Mouse (Mus musculus) forebrain, embryonic 10.5 days (tissue): ENCODE results near the gene Foxc1. TPM values are rescaled to one million over a fixed set of nuclear protein-coding genes. Genes with fewer than 3 reads are reported as not detected.

ENCODE experiments used
- DNase-seq: peaks from one replicate; pipeline ENCODE4 v3.0.0-alpha.2; 2017; ENCODE audit warnings: low spot score; ENCODE audit errors: extremely low spot score
- H3K27ac ChIP-seq: fragments of 300-500 bp; sonication (generic); 2 replicates; pipeline ENCODE4 v1.5.1; 2016; ENCODE audit warnings: mild to moderate bottlenecking
- H3K27me3 ChIP-seq: fragments of 300-500 bp; sonication (generic); 2 replicates; pipeline ENCODE4 v1.6.1; 2016; ENCODE audit warnings: mild to moderate bottlenecking; ENCODE audit not compliant: poor library complexity, severe bottlenecking
- H3K36me3 ChIP-seq: fragments of 300-500 bp; sonication (generic); replicated peaks from 2 replicates; pipeline ENCODE4 v1.6.1; 2016; ENCODE audit warnings: mild to moderate bottlenecking, moderate library complexity
- H3K4me1 ChIP-seq: fragments of 300-500 bp; sonication (generic); 2 replicates; pipeline ENCODE4 v1.6.1; 2016
- H3K4me3 ChIP-seq: fragments of 300-500 bp; sonication (generic); 2 replicates; pipeline ENCODE4 v1.5.1; 2016; ENCODE audit warnings: mild to moderate bottlenecking, moderate library complexity
- H3K9me3 ChIP-seq: fragments of 300-500 bp; sonication (generic); 2 replicates; pipeline ENCODE4 v1.6.1; 2016; ENCODE audit warnings: mild to moderate bottlenecking, moderate library complexity
- WGBS: fragments of 180-500 bp; shearing (Covaris S2); methylation state at CpG from one replicate; pipeline ENCODE4 v1.1.7; 2016; 5-methylcytosine and 5-hydroxymethylcytosine counted together
- polyA plus RNA-seq: library from polyadenylated mRNA; unstranded; fragments of >200 nt; fragmentation: Nextera tagmentation; extraction: Ambion mirVana; gene quantifications from 2 replicates; pipeline ENCODE4 v1.2.1, GENCODE M21; 2016

Foxc1 gene
- 2.5 and 2.6 TPM in 2 replicates for polyA plus RNA-seq

DNA sequence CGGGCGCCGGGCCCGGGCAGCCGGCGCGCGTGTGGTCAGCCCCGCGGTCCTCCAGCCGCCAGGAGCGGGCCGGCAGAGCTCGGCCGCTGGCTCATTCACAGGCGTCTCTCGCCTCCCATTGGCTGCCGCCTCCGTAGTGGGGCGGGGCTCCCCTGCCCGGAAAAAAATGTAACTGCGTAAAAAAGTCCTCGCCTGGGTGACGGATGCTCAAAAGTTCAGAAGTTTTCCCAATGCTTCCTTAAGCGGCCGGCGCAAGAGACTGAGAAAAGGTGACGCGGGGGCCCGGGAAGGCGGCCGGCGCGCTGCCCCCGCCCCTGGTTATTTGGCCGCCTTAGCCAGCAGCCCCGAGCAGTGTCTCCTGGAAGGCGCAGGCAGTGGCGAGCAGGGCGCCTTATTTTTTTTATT, at the start of gene Foxc1:
Foxc1 (plus strand) TSS at position 206 of the 405 bp plus-strand sequence.
- peak; percentile 86 for DNase-seq
- Histone ChIP-seq H3K27me3 (peaks cover 100% of the 10 kb centered on the region), H3K27ac (peak within 1 kb of the TSS; percentile 88), H3K36me3 (peaks cover 15% of the 10 kb centered on the region; the same call in 1 of the 2 replicates), H3K4me3 (peak within 1 kb of the TSS; percentile 64), H3K4me1 (peaks cover 66% of the 10 kb centered on the region), H3K9me3 (no peaks in the 10 kb centered on the region)
- WGBS, result under 1% methylated on average over 40 of the region's 40 CpGs

DNA sequence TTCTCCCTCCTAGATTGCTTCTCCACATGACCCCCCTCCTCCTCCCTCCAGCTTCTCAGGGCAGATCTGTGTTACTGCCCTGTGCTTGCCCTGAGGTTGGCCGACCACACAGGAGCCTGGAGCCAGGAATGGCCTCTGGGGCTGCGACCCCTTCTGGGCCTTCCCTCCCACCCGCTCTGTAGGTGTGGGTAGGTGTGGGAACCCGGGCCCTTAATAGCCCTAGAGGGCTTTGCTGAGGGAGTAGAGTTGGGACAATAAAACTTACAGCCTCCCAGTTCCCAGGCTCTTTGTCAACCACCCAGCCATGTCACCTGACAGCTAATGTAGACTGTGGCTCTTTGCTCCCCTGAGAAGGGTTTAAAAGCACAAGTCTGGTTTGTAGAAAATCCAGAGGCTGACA, 46.0 kb upstream of the Foxc1 start:
- no peaks in the 10 kb centered on the region for H3K9me3 ChIP-seq
- WGBS, result 64% methylated on average over 4 of the region's 4 CpGs

DNA sequence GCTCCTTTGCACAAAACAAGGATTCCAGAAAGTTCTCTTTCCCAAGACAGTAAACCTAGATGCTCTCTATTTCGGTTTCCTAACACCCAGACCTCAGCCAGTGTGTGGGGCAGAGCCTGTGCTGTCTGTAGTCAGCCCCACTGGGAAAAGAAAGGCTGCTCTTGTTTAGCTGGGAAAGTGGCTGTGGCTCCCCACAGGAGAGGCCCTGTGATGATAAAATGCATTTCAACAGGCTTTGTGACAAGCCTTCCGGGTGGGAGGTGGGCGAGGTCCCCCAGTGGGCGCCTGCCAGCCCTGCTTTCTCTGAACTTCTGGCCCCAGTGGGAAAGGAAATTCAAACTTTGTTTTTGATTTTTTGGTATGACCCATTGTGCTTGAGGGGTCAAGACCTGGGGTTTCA, 45.4 kb upstream of the Foxc1 start:
- H3K9me3 ChIP-seq, result no peaks in the 10 kb centered on the region
- H3K27me3 ChIP-seq, result no peaks in the 10 kb centered on the region
- 83% methylated on average over 4 of the region's 4 CpGs for WGBS
- H3K4me3 ChIP-seq, result no peak overlapping the region
- H3K36me3 ChIP-seq, result no peaks in the 10 kb centered on the region
- H3K27ac ChIP-seq, result peak overlapping the region; percentile 35; the same call in 1 of the 2 replicates
- DNase-seq, result no peak
- H3K4me1 ChIP-seq, result peaks cover 13% of the 10 kb centered on the region

More for the DNA sequence above, 46.0 kb upstream of the Foxc1 start:
- Histone ChIP-seq H3K4me3 (no peak overlapping the region), H3K36me3 (no peaks in the 10 kb centered on the region), H3K27me3 (no peaks in the 10 kb centered on the region), H3K4me1 (peaks cover 13% of the 10 kb centered on the region), H3K27ac (peak overlapping the region; percentile 31; the same call in 1 of the 2 replicates)
- no peak for DNase-seq

DNA sequence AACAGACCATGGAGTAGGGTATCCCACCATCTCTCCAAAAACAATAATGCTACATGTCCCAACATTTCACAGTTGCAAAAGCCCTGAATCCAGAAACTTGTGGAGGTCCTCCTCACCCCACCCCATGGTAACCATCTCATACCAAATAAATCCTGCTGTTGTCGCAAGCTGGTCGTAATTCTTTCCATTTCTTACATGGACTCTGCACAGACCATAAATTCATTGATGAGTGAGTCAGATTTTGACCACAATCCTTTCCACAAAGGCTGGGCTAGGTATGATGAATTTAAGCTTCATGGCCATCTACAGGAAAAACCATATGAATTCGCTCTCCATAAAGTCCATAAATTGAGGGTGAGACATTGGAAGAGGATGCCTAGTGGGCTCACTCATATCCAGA, 42.0 kb upstream of the Foxc1 start:
- Histone ChIP-seq H3K4me3 (no peak overlapping the region), H3K27ac (no peak overlapping the region), H3K4me1 (peaks cover 13% of the 10 kb centered on the region), H3K9me3 (no peaks in the 10 kb centered on the region), H3K27me3 (no peaks in the 10 kb centered on the region), H3K36me3 (no peaks in the 10 kb centered on the region)
- WGBS, result 94% methylated on average over 3 of the region's 3 CpGs
- no peak for DNase-seq

DNA sequence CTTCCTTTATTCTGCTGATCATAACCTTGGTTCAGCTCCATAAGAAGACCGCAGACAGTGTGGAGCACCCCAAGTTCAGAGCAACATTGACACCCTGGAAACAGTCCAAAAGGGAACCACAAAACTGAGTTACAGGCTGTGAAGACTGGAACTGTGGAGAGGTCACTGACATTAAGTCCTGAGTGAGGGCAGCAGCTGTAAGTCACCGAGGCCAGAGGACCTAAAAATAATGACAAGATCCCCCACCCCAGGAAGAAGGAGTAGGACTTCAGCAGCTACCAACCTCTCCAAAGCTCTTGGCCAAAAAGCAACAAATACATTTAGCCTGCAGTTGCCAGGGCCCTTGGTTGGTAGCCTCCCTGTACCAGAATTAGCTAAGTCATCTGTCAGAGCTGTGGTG, 40.9 kb upstream of the Foxc1 start:
- 88% methylated on average over 2 of the region's 2 CpGs for WGBS
- no peaks in the 10 kb centered on the region for H3K9me3 ChIP-seq
- DNase-seq, result no peak
- H3K4me3 ChIP-seq, result no peak overlapping the region
- no peaks in the 10 kb centered on the region for H3K27me3 ChIP-seq
- no peak overlapping the region for H3K27ac ChIP-seq
- H3K4me1 ChIP-seq, result peaks cover 6% of the 10 kb centered on the region
- no peaks in the 10 kb centered on the region for H3K36me3 ChIP-seq

DNA sequence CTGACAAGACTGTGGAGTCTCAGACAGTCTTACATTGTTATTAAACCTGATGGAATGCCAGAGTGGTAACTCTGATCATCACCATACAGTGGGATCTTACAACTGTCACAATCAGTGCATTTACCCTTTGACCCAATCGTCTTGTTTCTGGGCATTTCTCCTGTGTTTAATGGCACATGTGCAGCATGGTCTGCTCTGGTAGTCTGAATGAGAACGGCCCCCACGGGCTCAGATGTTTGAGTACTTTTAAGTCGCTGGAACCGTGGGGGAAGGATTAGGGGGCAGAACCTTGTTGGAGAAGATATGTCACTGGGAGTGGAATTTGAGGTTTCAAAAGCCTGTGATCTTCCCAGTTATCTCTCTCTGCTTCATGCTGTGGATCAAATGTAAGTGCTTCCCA, 33.6 kb upstream of the Foxc1 start:
- Histone ChIP-seq H3K27me3 (no peaks in the 10 kb centered on the region), H3K9me3 (no peaks in the 10 kb centered on the region), H3K27ac (no peak overlapping the region), H3K36me3 (no peaks in the 10 kb centered on the region), H3K4me1 (no peaks in the 10 kb centered on the region), H3K4me3 (no peak overlapping the region)
- 87% methylated on average over 5 of the region's 5 CpGs for WGBS
- no peak for DNase-seq

DNA sequence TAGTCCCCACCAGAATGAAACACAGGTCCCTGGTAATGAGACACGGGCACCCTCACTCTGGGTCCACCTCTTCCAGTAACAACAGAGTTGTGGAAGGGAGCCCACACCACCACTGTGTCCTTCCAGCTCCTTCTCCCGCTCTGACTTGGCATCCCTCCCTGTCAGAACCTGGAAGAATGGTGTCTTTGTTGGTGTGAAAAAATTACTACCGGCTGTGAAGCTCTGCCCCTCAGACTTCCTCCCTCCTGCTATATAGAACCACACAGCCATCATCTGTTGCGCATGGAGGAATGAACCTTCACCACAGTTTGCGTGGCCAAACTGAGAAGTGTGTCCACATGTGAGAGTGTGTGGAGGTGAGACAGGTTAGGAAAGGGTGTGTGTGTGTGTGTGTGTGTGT, 30.7 kb upstream of the Foxc1 start:
- Histone ChIP-seq H3K27ac (no peak overlapping the region), H3K4me1 (peaks cover 5% of the 10 kb centered on the region; the same call in 1 of the 2 replicates), H3K9me3 (no peaks in the 10 kb centered on the region), H3K36me3 (no peaks in the 10 kb centered on the region), H3K27me3 (no peaks in the 10 kb centered on the region), H3K4me3 (no peak overlapping the region)
- 73% methylated on average over 5 of the region's 5 CpGs for WGBS
- DNase-seq, result no peak

DNA sequence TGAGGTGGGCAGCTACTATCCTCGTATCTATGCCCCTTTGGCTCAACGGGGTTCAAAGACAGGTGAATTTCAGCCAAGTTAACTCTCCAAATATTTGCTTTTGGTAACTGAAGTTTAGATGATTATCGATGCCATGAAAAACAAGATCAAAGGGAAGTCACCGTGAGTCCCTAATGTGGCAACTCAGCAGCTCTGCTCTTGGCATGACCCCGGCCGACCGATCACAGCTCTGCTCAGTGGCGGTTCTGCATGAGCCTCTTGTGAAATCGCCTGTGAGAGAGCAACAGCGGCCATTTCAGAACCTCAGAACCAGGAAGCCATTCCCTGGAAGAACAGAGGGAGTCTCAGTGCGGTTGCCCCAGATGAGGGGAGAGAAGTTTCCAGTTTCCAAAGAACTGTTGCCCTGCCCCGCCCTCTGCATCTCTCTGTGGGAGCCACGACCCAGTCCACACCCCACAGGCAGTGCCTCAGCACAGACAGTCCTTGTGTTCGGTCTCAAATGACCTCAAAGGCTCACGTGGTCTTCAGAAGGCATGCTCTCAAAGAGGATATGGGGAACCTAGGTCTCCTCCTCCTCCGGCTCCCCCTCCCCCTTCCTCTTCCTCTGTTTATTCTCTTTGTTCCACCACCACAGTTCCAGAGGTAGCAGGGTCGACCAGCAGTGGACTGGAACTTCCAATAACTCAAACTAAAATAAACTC, 27.0 kb upstream of the Foxc1 start:
- Histone ChIP-seq H3K4me1 (peaks cover 5% of the 10 kb centered on the region; the same call in 1 of the 2 replicates), H3K27me3 (no peaks in the 10 kb centered on the region), H3K27ac (0 out of 2 replicates have a peak overlapping the region, but pooled peaks have one; percentile 53), H3K9me3 (no peaks in the 10 kb centered on the region), H3K36me3 (no peaks in the 10 kb centered on the region), H3K4me3 (no peak overlapping the region)
- no peak for DNase-seq
- WGBS, result 78% methylated on average over 17 of the region's 17 CpGs

DNA sequence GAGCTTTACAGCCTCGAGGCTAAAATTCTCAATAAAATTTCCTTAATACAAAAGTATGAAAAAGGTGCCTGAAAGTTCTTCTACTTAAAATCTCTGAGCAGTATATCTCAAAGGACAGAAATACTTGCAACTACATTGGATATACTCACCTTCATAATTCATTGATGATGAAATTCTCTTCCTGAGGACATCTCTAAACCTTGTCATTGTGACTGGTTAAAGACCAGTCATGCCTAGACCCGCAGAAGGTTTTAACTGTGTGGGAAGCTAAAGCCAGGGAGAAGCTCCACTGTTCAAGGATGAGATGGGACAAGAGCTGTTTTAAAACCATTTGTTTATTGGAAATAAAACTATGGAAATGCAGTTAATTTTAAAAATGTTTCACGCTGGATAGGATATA, 26.1 kb upstream of the Foxc1 start:
- Histone ChIP-seq H3K4me1 (peaks cover 5% of the 10 kb centered on the region; the same call in 1 of the 2 replicates), H3K27ac (no peak overlapping the region)
- WGBS, result 93% methylated on average over 3 of the region's 3 CpGs

DNA sequence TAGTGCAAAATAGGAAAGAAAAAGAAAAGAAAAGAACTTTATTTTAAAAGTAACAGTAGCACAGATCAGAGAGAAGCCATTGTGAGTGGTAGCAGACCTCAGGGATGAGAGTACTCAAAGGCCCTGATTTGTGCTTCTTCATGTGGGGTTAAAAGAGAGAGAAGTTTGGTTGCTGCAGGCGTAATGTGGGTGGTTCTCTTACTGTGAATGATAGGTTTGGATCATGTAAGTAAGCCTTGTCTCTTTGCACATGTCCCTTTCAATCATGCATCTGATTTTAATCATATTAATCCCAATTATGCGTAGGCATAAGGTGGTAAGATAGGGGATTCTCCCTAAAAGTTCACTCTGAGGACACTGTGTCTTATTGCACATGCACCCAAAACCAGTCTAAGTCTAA, 24.4 kb upstream of the Foxc1 start:
- WGBS, result 92% methylated on average over 2 of the region's 2 CpGs
- H3K27me3 ChIP-seq, result no peaks in the 10 kb centered on the region
- H3K4me1 ChIP-seq, result peaks cover 5% of the 10 kb centered on the region; the same call in 1 of the 2 replicates
- H3K4me3 ChIP-seq, result no peak overlapping the region
- H3K36me3 ChIP-seq, result no peaks in the 10 kb centered on the region
- DNase-seq, result no peak
- H3K27ac ChIP-seq, result no peak overlapping the region
- no peaks in the 10 kb centered on the region for H3K9me3 ChIP-seq

More for the DNA sequence above, 26.1 kb upstream of the Foxc1 start:
- Histone ChIP-seq H3K27me3 (no peaks in the 10 kb centered on the region), H3K36me3 (no peaks in the 10 kb centered on the region), H3K4me3 (no peak overlapping the region), H3K9me3 (no peaks in the 10 kb centered on the region)
- no peak for DNase-seq

DNA sequence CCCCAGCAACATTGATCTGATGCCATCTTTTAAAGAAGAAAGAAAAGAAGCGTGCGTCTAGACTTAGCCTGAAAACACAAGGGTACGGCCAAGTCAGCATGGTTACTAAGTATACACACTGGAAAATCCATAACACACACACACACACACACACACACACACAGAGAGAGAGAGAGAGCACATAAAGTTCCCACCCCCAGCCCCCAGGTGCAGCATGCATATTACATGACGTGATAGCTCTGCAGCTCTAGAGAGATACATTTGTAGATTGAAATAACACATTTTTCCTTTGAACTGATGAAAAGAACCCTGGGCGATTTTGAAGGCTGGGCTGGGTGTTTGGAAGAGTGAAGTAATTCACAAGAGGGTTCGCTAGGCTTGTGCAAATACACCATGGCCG, 21.7 kb upstream of the Foxc1 start:
- no peaks in the 10 kb centered on the region for H3K27me3 ChIP-seq
- no peak overlapping the region for H3K4me3 ChIP-seq
- H3K36me3 ChIP-seq, result no peaks in the 10 kb centered on the region
- no peaks in the 10 kb centered on the region for H3K9me3 ChIP-seq
- WGBS, result 90% methylated on average over 7 of the region's 7 CpGs
- DNase-seq, result no peak
- 0 out of 2 replicates have a peak, but pooled peaks cover under 1% of the 10 kb centered on the region for H3K4me1 ChIP-seq
- H3K27ac ChIP-seq, result no peak overlapping the region

DNA sequence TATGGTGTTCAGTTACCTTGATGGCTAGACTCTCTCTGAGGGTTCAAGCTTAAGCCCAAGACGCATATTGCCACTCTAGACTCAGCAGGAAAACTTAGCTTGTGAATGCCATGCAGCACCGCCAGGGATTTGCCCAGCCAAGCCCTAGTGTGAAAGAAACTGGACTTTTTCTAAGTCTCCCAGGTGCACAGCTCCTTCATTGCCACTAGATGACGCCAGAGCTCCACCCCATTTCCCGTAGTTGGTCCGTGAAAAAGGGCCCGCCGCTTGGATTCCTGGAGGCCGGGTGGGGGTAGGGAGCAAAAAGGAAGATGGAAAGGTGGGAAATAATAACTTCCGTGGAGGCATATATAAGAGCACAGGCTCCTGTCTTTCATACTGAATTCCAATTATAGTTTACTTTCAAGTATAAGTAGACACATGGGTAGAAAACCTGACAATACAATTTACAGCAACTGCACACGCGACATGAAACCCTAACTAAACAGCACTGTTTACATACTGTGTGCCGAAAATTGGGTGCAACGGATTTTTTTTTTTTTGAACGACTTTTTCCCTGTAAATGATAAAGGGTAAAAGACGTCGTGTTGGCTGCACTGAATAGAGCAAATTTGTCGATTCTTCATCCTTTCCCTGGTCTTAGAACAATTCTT, 13.8 kb upstream of the Foxc1 start:
- Histone ChIP-seq H3K4me3 (peak overlapping the region; percentile 6; the same call in 1 of the 2 replicates), H3K27ac (no peak overlapping the region), H3K4me1 (peaks cover 9% of the 10 kb centered on the region; the same call in 1 of the 2 replicates), H3K36me3 (no peaks in the 10 kb centered on the region), H3K27me3 (peaks cover 15% of the 10 kb centered on the region), H3K9me3 (no peaks in the 10 kb centered on the region)
- WGBS, result 22% methylated on average over 17 of the region's 17 CpGs
- peak; percentile 72 for DNase-seq

DNA sequence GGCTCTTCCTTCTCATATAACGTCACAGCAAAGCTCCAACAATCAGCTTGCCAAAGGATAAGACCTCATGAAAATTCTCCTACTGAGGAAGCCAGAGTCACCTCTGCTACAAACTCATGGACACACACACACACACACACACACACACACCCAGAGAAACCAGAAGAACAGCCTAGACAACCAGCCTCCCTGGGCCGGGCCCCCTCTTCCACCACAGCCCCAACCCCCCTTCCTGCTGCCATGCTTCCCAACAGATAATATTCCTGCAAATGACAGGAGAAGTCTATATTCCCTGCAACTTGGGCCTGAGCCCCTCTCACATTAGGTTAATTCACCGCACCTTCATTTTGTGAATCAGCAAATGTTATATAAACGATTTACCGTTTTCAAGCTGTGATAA, 13.3 kb upstream of the Foxc1 start:
- 50% methylated on average over 5 of the region's 5 CpGs for WGBS
- DNase-seq, result peak; percentile 17
- Histone ChIP-seq H3K27ac (no peak overlapping the region), H3K4me1 (peaks cover 13% of the 10 kb centered on the region; the same call in 1 of the 2 replicates), H3K4me3 (no peak overlapping the region), H3K36me3 (no peaks in the 10 kb centered on the region), H3K9me3 (no peaks in the 10 kb centered on the region), H3K27me3 (peaks cover 21% of the 10 kb centered on the region)
